Mouse (Mus musculus) spleen, adult 2 months (tissue): ENCODE data around the gene Ccdc74a. TPM values are rescaled to one million over a fixed set of nuclear protein-coding genes. Genes with fewer than 3 reads are reported as not detected.
A peak's percentile ranks its signal among the peaks of the same experiment; 100 is the strongest.

Experiments used
- DNase-seq, 2 experiments: peaks; one replicate each; pipeline versions ENCODE4 v3.0.0 to v3.0.0-alpha.2; 2012 to 2021; ENCODE audit warnings: low spot score in 2 of 2, low read depth in 1 of 2
- H3K27ac ChIP-seq: fragments of 200-500 bp; 2 replicates; pipeline ENCODE4 v1.5.1; 2012; ENCODE audit warnings: low read length, inconsistent platforms; ENCODE audit not compliant: insufficient read depth
- H3K27me3 ChIP-seq: fragments of 200-500 bp; 2 replicates; pipeline ENCODE4 v1.6.1; 2012; ENCODE audit warnings: mild to moderate bottlenecking, moderate library complexity, low read length, inconsistent platforms; ENCODE audit not compliant: control insufficient read depth, insufficient read depth
- H3K36me3 ChIP-seq: fragments of 200-500 bp; 2 replicates; pipeline ENCODE4 v1.6.1; 2012; ENCODE audit warnings: mild to moderate bottlenecking, low read length, inconsistent platforms; ENCODE audit not compliant: control insufficient read depth, insufficient read depth
- H3K4me1 ChIP-seq: fragments of 200-500 bp; 2 replicates; pipeline ENCODE4 v1.6.1; 2011; ENCODE audit warnings: inconsistent platforms; ENCODE audit not compliant: control insufficient read depth, insufficient read depth, insufficient read length
- H3K4me3 ChIP-seq: fragments of 200-500 bp; 2 replicates; pipeline ENCODE4 v1.5.1; 2011; ENCODE audit warnings: mild to moderate bottlenecking, inconsistent platforms; ENCODE audit not compliant: insufficient read depth, insufficient read length; ENCODE audit errors: extremely low read depth
- CTCF ChIP-seq: fragments of 200-500 bp; IDR thresholded peaks from 2 replicates; pipeline ENCODE4 v1.5.1; 2011; ENCODE audit warnings: mild to moderate bottlenecking, inconsistent platforms; ENCODE audit not compliant: insufficient read depth, insufficient read length, insufficient replicate concordance; ENCODE audit errors: extremely low read depth
- POLR2A ChIP-seq: fragments of 200-500 bp; IDR thresholded peaks from 2 replicates; pipeline ENCODE4 v1.6.1; 2011; ENCODE audit warnings: low read depth, low read length, inconsistent platforms
- WGBS: fragments of 180-500 bp; shearing (Covaris S2); methylation state at CpG from one replicate; pipeline ENCODE4 v1.1.7; 2018; 5-methylcytosine and 5-hydroxymethylcytosine counted together
- polyA plus RNA-seq: library from polyadenylated mRNA; depleted of rRNA; stranded (reverse); fragments of >200 nt; gene quantifications from 2 replicates; pipeline ENCODE4 v1.2.3, GENCODE M21; 2012

Ccdc74a gene
- polyA plus RNA-seq, 1 experiment = 1.4 TPM

GRCm38 (mm10) chr16:17617922-17618565, 28.2 kb upstream of the Ccdc74a start:
- H3K4me1 ChIP-seq = no peaks in the 10 kb centered on the region; the same call in 1 of the 2 replicates
- no peaks in the 10 kb centered on the region for H3K27me3 ChIP-seq
- H3K4me3 ChIP-seq = no peak overlapping the region
- 26% methylated on average over 13 of the region's 13 CpGs for WGBS
- TF ChIP-seq POLR2A = no peak
- TF ChIP-seq CTCF = peak; percentile 64; the same call in 1 of the 2 replicates
- no peak overlapping the region for H3K27ac ChIP-seq
- peak in 1 of 2 experiments; percentile 39 for DNase-seq
- H3K36me3 ChIP-seq = no peaks in the 10 kb centered on the region

GRCm38 (mm10) chr16:17619198-17620105, 26.8 kb upstream of the Ccdc74a start, which contains the start of gene Smpd4:
Smpd4 (plus strand) TSS chr16:17619354.
- Histone ChIP-seq H3K27me3 (no peaks in the 10 kb centered on the region), H3K4me1 (no peaks in the 10 kb centered on the region; the same call in 1 of the 2 replicates), H3K27ac (no peak within 1 kb of the TSS), H3K4me3 (peak within 1 kb of the TSS; percentile 78), H3K36me3 (no peaks in the 10 kb centered on the region)
- peak; percentile 61 to 86 for DNase-seq
- TF ChIP-seq POLR2A (no peak), CTCF (no peak)
- 3% methylated on average over 60 of the region's 60 CpGs for WGBS

DNA sequence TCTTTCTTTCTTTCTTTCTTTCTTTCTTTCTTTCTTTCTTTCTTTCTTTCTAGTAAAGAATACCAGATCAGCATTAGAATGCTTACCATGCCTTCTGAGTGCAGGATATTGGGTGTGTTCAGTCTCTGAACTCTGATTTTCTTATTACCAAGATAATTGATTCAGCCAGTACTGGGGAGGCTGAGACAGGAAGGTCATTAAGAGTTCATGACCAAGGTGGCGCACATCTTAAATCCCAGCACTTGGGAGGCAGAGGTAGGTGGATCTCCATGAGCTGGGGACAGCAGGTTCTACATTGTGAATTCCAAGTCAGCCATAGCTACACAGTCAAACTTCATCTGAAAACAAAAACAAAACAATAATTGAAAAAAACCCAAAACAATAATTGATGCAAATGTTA, 24.3 kb upstream of the Ccdc74a start:
- H3K36me3 ChIP-seq = peaks cover 5% of the 10 kb centered on the region; the same call in 1 of the 2 replicates
- no peaks in the 10 kb centered on the region for H3K27me3 ChIP-seq
- TF ChIP-seq POLR2A = no peak
- no peak for TF ChIP-seq CTCF
- 93% methylated on average over 1 of the region's 1 CpGs for WGBS
- H3K4me3 ChIP-seq = no peak overlapping the region
- DNase-seq = no peak
- no peaks in the 10 kb centered on the region; the same call in 1 of the 2 replicates for H3K4me1 ChIP-seq
- no peak overlapping the region for H3K27ac ChIP-seq

DNA sequence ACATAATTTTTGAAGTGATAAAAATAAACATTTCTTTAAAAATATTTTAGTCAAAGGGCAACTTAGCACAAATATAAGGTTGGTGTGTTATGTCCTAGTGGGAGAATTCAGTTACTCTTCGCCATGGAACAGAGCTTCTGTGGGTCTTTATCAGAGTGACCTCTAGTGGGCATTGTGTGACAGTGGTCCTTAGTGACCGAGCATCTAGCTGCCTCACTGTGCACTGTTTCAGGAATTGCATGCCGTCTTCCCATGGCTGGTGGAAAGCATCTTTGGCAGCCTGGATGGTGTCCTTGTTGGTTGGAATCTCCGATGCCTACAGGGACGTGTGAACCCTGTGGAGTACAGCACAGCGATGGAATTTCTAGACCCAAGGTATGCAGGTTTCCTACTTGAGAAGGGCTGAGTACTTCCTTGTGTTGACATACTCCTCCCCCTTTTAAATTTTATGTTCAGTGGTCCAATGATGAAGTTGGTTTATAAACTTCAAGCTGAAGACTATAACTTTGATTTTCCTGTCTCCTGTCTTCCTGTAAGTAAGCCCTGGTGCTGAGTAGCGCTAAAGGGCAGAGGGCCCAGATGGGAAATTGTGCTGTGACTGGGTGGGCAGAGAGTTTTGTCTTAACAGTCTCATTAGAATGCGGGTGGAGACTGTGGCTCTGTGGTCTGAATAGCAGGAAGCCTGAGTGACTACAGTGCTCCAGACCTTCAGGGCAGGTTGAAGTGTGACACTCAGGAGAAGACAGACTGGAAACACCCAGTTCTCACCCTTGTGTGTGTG, 20.6 kb upstream of the Ccdc74a start:
- Histone ChIP-seq H3K4me1 (no peaks in the 10 kb centered on the region), H3K4me3 (no peak overlapping the region), H3K27me3 (no peaks in the 10 kb centered on the region), H3K27ac (no peak overlapping the region), H3K36me3 (peaks cover 22% of the 10 kb centered on the region; the same call in 1 of the 2 replicates)
- 81% methylated on average over 8 of the region's 8 CpGs for WGBS
- no peak for DNase-seq
- TF ChIP-seq CTCF (peak; percentile 29; the same call in 1 of the 2 replicates), POLR2A (no peak)

- Histone ChIP-seq H3K27me3 (no peaks in the 10 kb centered on the region), H3K27ac (no peak overlapping the region), H3K36me3 (peaks cover 22% of the 10 kb centered on the region; the same call in 1 of the 2 replicates), H3K4me3 (no peak overlapping the region), H3K4me1 (no peaks in the 10 kb centered on the region)
- TF ChIP-seq POLR2A (no peak), CTCF (no peak)
- no peak for DNase-seq
- 94% methylated on average over 5 of the region's 5 CpGs for WGBS
Measured at GRCm38 (mm10) chr16:17626269-17626555, 20.1 kb upstream of the Ccdc74a start.

DNA sequence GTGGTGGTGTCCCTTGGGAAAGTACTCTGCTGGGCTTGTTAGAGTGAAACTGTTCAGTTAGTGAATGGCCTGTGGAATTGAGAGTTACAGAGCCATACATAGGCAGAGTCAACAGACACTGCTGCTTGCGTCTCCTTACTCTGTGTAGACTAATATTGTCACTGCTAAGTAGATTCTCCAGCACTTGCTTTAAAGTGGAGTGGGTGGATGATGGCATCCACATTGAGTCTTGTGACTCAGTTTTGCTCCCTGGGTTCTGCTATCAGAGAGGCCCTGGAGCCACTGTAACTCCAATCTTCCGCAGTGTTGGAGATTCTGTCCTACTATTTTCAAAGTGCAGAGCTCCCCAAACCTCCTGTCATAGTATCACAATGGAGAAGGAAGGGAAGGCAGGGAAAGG, 13.7 kb upstream of the Ccdc74a start:
- Histone ChIP-seq H3K4me1 (no peaks in the 10 kb centered on the region), H3K27ac (no peak overlapping the region), H3K36me3 (peaks cover 21% of the 10 kb centered on the region), H3K4me3 (no peak overlapping the region), H3K27me3 (no peaks in the 10 kb centered on the region)
- WGBS = 98% methylated on average over 2 of the region's 2 CpGs
- TF ChIP-seq POLR2A (no peak), CTCF (no peak)
- DNase-seq = no peak
